Mouse (Mus musculus) cerebellum, postnatal 4 days (tissue): ENCODE data around the gene Tmem51.

ENCODE experiments used
- DNase-seq, 2 experiments: peaks; one replicate each; pipeline ENCODE4 v3.0.0; 2022; ENCODE audit warnings: low spot score in 2 of 2, mixed read lengths in 1 of 2

Tmem51 gene

GRCm38 (mm10) chr4:142084131-142084899 lies at the start of gene Tmem51:
Gene Tmem51, minus strand, starts transcription at chr4:142084304.
- DNase-seq: peak in 1 of 2 experiments; percentile 26

GRCm38 (mm10) chr4:142130162-142130561 lies 46.1 kb upstream of the Tmem51 start:
- DNase-seq: no peak

GRCm38 (mm10) chr4:142127275-142127788 lies 43.2 kb upstream of the Tmem51 start:
- no peak for DNase-seq

- no peak for DNase-seq
Observed at GRCm38 (mm10) chr4:142126641-142127274, 42.7 kb upstream of the Tmem51 start.

GRCm38 (mm10) chr4:142121164-142121563 lies 37.1 kb upstream of the Tmem51 start:
- no peak for DNase-seq

- no peak for DNase-seq
Observed at GRCm38 (mm10) chr4:142118522-142118921, 34.4 kb upstream of the Tmem51 start.

- DNase-seq: no peak
Observed at GRCm38 (mm10) chr4:142117993-142118392, 33.9 kb upstream of the Tmem51 start.

- DNase-seq: peak in 1 of 2 experiments; percentile 44
Observed at GRCm38 (mm10) chr4:142113306-142113705, 29.2 kb upstream of the Tmem51 start.

- DNase-seq: no peak
Observed at GRCm38 (mm10) chr4:142103081-142103671, 19.1 kb upstream of the Tmem51 start.

- peak; percentile 74 to 86 for DNase-seq
Observed at GRCm38 (mm10) chr4:142098303-142098702, 14.2 kb upstream of the Tmem51 start.

- peak in 1 of 2 experiments; percentile 16 for DNase-seq
Observed at GRCm38 (mm10) chr4:142097871-142098270, 13.8 kb upstream of the Tmem51 start.

- peak; percentile 44 to 89 for DNase-seq
Observed at GRCm38 (mm10) chr4:142095513-142096241, 11.6 kb upstream of the Tmem51 start.

- no peak for DNase-seq
Observed at GRCm38 (mm10) chr4:142094386-142094785, 10.3 kb upstream of the Tmem51 start.

- no peak for DNase-seq
Observed at GRCm38 (mm10) chr4:142091100-142091499, 7.0 kb upstream of the Tmem51 start.

GRCm38 (mm10) chr4:142089966-142090365 lies 5.9 kb upstream of the Tmem51 start:
- no peak for DNase-seq

- DNase-seq: no peak
Observed at GRCm38 (mm10) chr4:142088836-142089235, 4.7 kb upstream of the Tmem51 start.

- DNase-seq: no peak
Observed at GRCm38 (mm10) chr4:142088409-142088808, 4.3 kb upstream of the Tmem51 start.

- no peak for DNase-seq
Observed at GRCm38 (mm10) chr4:142084936-142085563, 946 bp upstream of the Tmem51 start.

GRCm38 (mm10) chr4:142083762-142084130 lies 358 bp downstream of the Tmem51 start:
- DNase-seq: peak in 1 of 2 experiments; percentile 53

- DNase-seq: no peak
Observed at GRCm38 (mm10) chr4:142083193-142083592, 911 bp downstream of the Tmem51 start.

GRCm38 (mm10) chr4:142082703-142083102 lies 1.4 kb downstream of the Tmem51 start:
- no peak for DNase-seq
